Mouse (Mus musculus) olfactory bulb, adult 2 months (tissue): ENCODE data around the gene Pcsk6. TPM values are rescaled to one million over a fixed set of nuclear protein-coding genes. Genes with fewer than 3 reads are reported as not detected.

Experiments used
- H3K27ac ChIP-seq: fragments of 200-500 bp; 2 replicates; pipeline ENCODE4 v1.5.1; 2012; ENCODE audit warnings: low read depth, low read length; ENCODE audit not compliant: insufficient read depth
- H3K4me1 ChIP-seq: fragments of 200-500 bp; 2 replicates; pipeline ENCODE4 v1.6.1; 2012; ENCODE audit warnings: low read length; ENCODE audit not compliant: control insufficient read depth, insufficient read depth
- H3K4me3 ChIP-seq: fragments of 200-500 bp; 2 replicates; pipeline ENCODE4 v1.5.1; 2012; ENCODE audit warnings: mild to moderate bottlenecking, low read depth, low read length, moderate library complexity; ENCODE audit not compliant: insufficient read depth
- CTCF ChIP-seq: fragments of 200-500 bp; IDR thresholded peaks from 2 replicates; pipeline ENCODE4 v1.5.1; 2012; ENCODE audit warnings: low read depth, mild to moderate bottlenecking, low read length, moderate library complexity; ENCODE audit not compliant: insufficient read depth
- POLR2A ChIP-seq: fragments of 200-500 bp; IDR thresholded peaks from 2 replicates; pipeline ENCODE4 v1.6.1; 2012; ENCODE audit warnings: mild to moderate bottlenecking, low read depth, low read length, moderate library complexity; ENCODE audit not compliant: insufficient read depth
- WGBS: fragments of 180-500 bp; shearing (Covaris S2); methylation state at CpG from one replicate; pipeline ENCODE4 v1.1.7; 2018; 5-methylcytosine and 5-hydroxymethylcytosine counted together
- polyA plus RNA-seq: library from polyadenylated mRNA; stranded (reverse); fragments of >200 nt; gene quantifications from 2 replicates; pipeline ENCODE4 v1.2.4, GENCODE M21; 2012; ENCODE audit warnings: low replicate concordance; ENCODE audit not compliant: missing spikeins, insufficient read depth, insufficient read length

Gene Pcsk6
- polyA plus RNA-seq, 1 experiment = not detected

GRCm38 (mm10) chr7:66036809-66037208 lies 175.3 kb downstream of the Pcsk6 start:
- Histone ChIP-seq H3K4me1 (no peaks in the 10 kb centered on the region), H3K27ac (no peak overlapping the region)
- WGBS = 87% methylated on average over 8 of the region's 8 CpGs

GRCm38 (mm10) chr7:66038261-66038660 lies 176.7 kb downstream of the Pcsk6 start:
- TF ChIP-seq POLR2A = no peak
- TF ChIP-seq CTCF = no peak
- no peak overlapping the region for H3K27ac ChIP-seq
- 77% methylated on average over 3 of the region's 3 CpGs for WGBS

More at GRCm38 (mm10) chr7:66036809-66037208, 175.3 kb downstream of the Pcsk6 start:
- TF ChIP-seq POLR2A (no peak), CTCF (no peak)
- H3K4me3 ChIP-seq = no peak overlapping the region

DNA sequence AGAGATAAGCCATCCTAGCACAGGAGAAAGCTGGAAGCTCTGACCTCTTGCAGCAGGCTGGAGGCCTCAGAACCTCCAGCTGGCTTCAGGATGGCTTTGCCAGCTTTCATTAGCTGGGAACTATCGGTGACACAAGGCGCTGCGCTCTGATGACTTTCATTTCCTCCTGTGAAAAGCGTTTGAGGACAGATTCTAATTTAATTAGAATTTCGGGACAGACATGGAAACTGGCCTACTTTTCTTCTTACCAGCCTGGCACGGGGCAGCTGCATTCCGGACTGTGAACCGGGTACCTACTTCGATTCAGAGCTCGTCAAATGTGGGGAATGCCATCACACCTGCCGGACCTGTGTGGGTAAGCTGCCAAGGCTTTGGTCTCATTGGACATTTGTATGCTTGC lies 177.2 kb downstream of the Pcsk6 start:
- WGBS = 68% methylated on average over 11 of the region's 11 CpGs
- TF ChIP-seq CTCF (no peak), POLR2A (no peak)
- Histone ChIP-seq H3K4me3 (no peak overlapping the region), H3K4me1 (peaks cover 3% of the 10 kb centered on the region; the same call in 1 of the 2 replicates), H3K27ac (no peak overlapping the region)

More at GRCm38 (mm10) chr7:66038261-66038660, 176.7 kb downstream of the Pcsk6 start:
- Histone ChIP-seq H3K4me3 (no peak overlapping the region), H3K4me1 (no peaks in the 10 kb centered on the region)

- Histone ChIP-seq H3K4me3 (no peak overlapping the region), H3K27ac (no peak overlapping the region), H3K4me1 (peaks cover 15% of the 10 kb centered on the region)
- WGBS = 85% methylated on average over 18 of the region's 18 CpGs
- TF ChIP-seq CTCF (no peak), POLR2A (no peak)
Observed at GRCm38 (mm10) chr7:66040026-66040814, 178.7 kb downstream of the Pcsk6 start.

GRCm38 (mm10) chr7:66043552-66044459 lies 182.3 kb downstream of the Pcsk6 start, which contains the start of gene Gm45213:
Gene Gm45213, plus strand, starts transcription at chr7:66043602.
- 77% methylated on average over 10 of the region's 10 CpGs for WGBS
- H3K27ac ChIP-seq = no peak within 1 kb of the TSS; the same call in 1 of the 2 replicates
- TF ChIP-seq CTCF = no peak
- no peak for TF ChIP-seq POLR2A

DNA sequence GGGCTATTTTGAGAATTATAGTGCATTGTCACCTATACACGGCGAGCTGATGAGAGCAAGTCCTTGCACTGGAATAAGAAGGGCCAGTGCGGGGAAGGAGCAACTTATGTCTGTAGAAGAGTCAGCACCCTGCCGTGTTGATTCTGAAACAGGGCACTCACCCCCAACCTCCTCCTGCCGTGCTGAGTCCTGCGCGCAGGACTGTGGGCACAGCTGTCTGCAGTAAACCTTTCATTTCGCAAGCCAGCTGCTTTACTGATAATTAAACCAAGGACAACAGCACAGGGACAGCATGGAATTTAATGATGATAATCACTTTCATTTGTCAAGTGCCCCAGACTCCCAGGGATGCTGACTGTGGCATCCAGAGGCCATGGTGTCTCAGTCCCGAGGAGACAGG lies 183.1 kb downstream of the Pcsk6 start:
- H3K27ac ChIP-seq = no peak overlapping the region
- no peak overlapping the region for H3K4me3 ChIP-seq
- WGBS = 37% methylated on average over 9 of the region's 9 CpGs
- TF ChIP-seq CTCF = no peak
- TF ChIP-seq POLR2A = no peak
- peaks cover 27% of the 10 kb centered on the region for H3K4me1 ChIP-seq

More at GRCm38 (mm10) chr7:66043552-66044459, 182.3 kb downstream of the Pcsk6 start, which contains the start of gene Gm45213:
- H3K4me3 ChIP-seq = no peak within 1 kb of the TSS
- H3K4me1 ChIP-seq = peaks cover 27% of the 10 kb centered on the region

GRCm38 (mm10) chr7:66046921-66047918 lies 185.7 kb downstream of the Pcsk6 start:
- TF ChIP-seq CTCF (no peak), POLR2A (no peak)
- Histone ChIP-seq H3K4me3 (no peak overlapping the region), H3K27ac (no peak overlapping the region), H3K4me1 (peaks cover 27% of the 10 kb centered on the region)
- WGBS = 73% methylated on average over 17 of the region's 17 CpGs

DNA sequence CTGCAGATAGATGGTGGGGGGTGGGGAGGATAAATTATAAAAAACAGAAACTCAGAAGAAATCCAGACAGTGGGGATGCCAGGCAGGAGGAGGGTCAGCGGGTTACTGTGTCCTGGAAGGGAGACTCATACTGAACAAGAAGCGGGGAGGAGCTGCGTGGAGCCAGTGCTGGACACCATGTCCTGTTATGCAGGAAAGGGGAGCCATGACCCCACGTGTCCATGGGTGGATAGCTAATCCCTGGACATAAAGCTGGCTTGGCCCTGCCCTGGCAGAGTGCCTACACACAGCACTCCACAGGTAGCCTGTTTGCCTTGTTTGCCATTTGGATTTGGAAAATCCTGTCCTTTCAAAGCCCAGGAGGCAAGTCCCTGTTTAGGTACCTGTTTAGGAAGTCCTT lies 186.4 kb downstream of the Pcsk6 start:
- TF ChIP-seq POLR2A (no peak), CTCF (no peak)
- peaks cover 27% of the 10 kb centered on the region for H3K4me1 ChIP-seq
- no peak overlapping the region for H3K4me3 ChIP-seq
- H3K27ac ChIP-seq = no peak overlapping the region
- WGBS = 86% methylated on average over 4 of the region's 4 CpGs
